Mouse (Mus musculus) ES-E14 (cell line): ENCODE measurements at regions not wholly inside any gene's neighbourhood (a gene's known extent, or its start where the extent isn't known, plus 50 kb on each side); places are given as distances from the start of the nearest gene placed in this dataset.

ENCODE experiments used
- CHD2 ChIP-seq: IDR thresholded peaks from 2 replicates; pipeline ENCODE4 v1.6.1; 2014; ENCODE audit warnings: mild to moderate bottlenecking, low read depth, low read length, inconsistent platforms
- MAFK ChIP-seq: IDR thresholded peaks from 2 replicates; pipeline ENCODE4 v1.6.1; 2014; ENCODE audit warnings: mild to moderate bottlenecking, low read depth, low read length, inconsistent platforms; ENCODE audit not compliant: insufficient read depth
- ZNF384 ChIP-seq: IDR thresholded peaks from 2 replicates; pipeline ENCODE4 v1.6.1; 2012; ENCODE audit warnings: low read depth, low read length, inconsistent platforms

DNA sequence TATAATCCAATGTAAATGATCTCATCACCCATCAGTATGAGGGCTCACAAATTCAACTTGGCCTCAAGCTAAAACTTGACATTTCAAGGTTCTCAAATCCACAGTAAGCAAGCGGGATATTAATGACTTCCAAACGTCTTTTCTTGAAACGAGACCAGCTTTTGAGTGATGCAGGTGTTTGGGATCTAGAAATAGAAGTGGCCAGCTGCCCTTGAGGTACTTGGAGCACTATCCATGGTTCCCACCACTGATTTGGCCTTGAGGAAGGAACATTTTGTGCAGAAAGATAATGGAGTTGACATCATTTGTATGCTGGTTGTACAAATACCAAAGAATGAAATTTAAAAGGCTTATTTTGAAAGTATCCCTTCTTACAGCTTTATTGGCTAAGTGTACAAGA is 378.4 kb upstream of the Tusc1 start:
- TF ChIP-seq MAFK = no peak
- TF ChIP-seq ZNF384 = no peak
- TF ChIP-seq CHD2 = no peak
